Mouse (Mus musculus): Measurements from ENCODE around the gene Tbx6.
"Not testable (repeated sequence)": the region's sequence is repeated elsewhere in the genome, so short reads cannot be mapped to it uniquely, and the experiment has no call there.

The Tbx6 gene

DNA sequence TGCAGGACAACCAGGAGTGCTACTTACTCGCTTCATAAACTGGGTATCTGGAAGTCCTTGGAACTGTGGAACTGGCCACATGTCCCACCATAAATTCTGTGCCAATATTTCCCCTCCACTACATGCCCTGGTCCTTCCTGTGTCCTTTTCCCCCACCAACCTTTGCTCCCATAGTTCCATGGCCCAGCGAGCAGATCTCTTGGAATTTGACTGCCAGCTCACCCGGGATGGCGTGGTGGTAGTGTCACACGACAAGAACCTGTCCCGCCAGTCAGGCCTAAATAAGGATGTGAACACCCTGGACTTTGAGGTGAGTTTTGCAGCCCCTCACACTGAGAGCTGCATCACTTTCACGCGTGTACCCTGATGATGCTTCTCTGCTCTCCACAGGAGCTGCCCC lies 14.3 kb upstream of the Tbx6 start:
- no peak for DNase-seq (ENCODE audit: low spot score)

DNA sequence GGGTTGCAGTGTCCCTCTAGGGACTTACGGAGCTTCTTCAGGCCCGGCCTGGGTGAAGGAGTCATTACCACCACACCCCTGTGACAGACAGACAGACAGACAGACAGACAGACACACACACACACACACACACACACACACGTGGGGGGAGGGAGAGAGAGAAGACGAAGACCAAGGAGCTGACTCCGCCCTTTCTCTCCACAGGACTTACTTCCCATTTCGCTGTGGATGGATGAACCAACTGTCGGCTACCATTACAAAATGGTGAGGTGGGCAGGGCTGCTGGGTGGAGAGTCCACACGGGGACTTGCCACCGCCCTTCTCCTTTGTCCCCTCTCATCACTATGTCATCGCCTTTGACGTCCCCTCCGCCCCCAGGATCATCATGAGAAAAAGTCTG lies 10.5 kb upstream of the Tbx6 start:
- no peak for DNase-seq (ENCODE audit: low spot score)

DNA sequence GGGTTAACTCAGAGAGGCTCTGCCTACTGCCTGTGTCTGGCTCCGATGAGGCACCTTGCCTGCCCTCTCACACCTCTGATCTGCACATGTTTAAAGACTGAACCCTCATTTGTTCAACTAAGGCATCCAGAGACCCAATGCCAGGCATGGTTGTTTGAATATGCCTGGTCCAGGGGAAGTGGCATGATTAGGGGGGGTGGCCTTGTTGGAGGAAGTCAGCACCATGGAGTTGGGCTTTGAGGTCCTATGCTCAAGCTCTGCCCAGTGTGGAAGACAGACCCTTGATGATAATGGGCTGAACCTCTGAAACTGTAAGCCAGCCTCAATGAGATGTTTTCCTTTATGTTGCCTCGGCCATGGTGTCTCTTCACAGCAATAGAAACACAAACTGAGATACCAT lies 7.9 kb upstream of the Tbx6 start:
- DNase-seq (ENCODE audit: low spot score) = no peak

GRCm38 (mm10) chr7:126774463-126774862 lies 6.8 kb upstream of the Tbx6 start:
- no peak for DNase-seq (ENCODE audit: low spot score)

- DNase-seq (ENCODE audit: low spot score) = no peak
These were observed 5.9 kb upstream of the Tbx6 start for GRCm38 (mm10) chr7:126775185-126775977.

GRCm38 (mm10) chr7:126775978-126776234 lies 5.4 kb upstream of the Tbx6 start:
- DNase-seq (ENCODE audit: low spot score) = peak; percentile 62

DNA sequence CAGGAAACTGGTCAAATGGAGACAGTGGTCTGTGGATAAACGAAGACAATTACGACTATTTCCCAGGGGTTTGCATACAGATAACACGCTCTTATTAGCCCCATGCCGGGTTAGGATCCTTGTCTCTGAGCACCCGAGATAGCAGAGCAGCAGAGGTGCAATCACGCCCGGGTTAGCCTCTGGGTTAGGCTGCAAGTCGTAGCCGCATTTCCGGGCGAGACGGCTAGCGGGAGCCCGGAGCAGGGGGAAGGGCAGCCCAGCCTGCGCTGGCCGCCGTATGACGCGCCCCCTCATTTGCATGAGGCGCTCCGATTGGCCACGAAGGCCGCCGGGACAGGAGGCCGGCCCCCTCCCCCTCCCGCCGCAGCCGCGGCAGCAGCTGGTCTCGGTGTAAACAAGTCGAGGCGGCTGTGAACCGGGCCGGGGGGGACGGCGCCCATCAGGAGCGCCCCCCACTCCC lies 4.7 kb upstream of the Tbx6 start, which contains the start of gene Ypel3:
Gene Ypel3 (plus strand): TSS at position 358 of the 460 bp plus-strand sequence.
- peak; percentile 97 for DNase-seq (ENCODE audit: low spot score)

- DNase-seq (ENCODE audit: low spot score) = no peak
These were observed 3.8 kb upstream of the Tbx6 start for GRCm38 (mm10) chr7:126777476-126777875.

GRCm38 (mm10) chr7:126778147-126778546 lies 3.1 kb upstream of the Tbx6 start:
- no peak for DNase-seq (ENCODE audit: low spot score)

GRCm38 (mm10) chr7:126779101-126779500 lies 2.2 kb upstream of the Tbx6 start:
- DNase-seq (ENCODE audit: low spot score) = not testable (repeated sequence)

GRCm38 (mm10) chr7:126779983-126780970 lies 1.0 kb upstream of the Tbx6 start:
- DNase-seq (ENCODE audit: low spot score) = peak; percentile 84

DNA sequence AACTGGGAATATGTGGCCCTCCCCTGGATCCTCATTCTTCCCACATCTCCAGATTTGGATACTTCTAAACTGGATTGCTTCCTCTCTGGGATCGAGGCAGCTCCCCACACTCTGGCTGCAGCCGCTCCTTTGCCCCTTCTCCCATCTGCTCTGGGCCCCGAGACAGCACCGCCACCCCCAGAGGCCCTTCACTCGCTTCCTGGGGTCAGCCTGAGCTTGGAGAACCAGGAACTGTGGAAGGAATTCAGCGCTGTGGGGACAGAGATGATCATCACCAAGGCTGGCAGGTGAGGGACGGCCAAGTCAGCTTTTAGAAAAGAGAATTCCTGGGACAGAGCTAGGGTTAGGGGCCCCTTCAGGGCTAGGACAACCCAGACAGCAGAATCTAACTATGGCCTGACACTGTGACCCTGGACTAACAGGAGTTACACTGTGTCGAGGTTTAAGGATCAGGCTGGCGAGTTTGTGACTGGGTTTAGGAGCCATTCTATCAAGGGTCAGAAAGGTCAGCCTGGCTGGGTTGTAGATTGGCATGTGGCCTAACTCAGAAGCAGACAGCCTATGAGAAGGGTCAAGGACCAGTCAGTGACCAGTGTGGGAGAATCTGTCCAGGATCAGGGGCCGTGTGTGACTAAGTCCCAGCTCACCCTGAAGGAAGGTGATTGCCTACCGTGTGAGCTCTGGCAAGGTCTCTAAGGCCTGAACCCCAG lies 533 bp downstream of the Tbx6 start:
- no peak for DNase-seq (ENCODE audit: low spot score)

DNA sequence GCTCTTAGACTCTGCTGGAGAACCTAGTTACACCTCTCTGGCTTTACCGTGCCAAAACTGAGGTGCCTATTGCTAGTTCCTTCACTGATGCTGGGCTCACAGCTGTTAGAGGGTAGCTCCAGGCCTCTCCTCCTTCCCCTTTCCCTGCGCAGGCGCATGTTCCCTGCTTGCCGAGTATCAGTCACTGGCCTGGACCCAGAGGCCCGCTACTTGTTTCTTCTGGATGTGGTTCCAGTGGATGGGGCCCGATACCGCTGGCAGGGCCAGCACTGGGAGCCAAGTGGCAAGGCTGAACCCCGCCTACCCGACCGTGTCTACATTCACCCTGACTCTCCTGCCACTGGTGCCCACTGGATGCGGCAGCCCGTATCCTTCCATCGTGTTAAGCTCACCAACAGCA lies 1.4 kb downstream of the Tbx6 start:
- DNase-seq (ENCODE audit: low spot score) = no peak

DNA sequence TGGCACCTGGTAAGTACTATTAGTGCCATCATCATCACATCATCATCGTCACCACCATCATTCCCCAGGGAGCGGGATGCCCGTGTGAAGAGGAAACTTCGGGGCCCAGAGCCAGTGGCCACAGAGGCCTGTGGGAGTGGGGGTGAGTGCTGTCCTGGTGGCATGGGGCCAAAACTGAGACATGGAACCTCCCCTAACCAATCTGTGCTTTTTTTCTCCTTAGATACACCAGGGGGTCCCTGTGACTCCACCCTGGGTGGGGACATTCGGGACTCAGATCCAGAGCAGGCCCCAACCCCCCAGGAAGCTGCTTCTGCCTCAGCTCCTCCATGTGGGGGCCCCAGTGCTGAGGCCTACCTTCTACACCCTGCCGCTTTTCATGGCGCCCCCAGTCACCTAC lies 3.2 kb downstream of the Tbx6 start:
- no peak for DNase-seq (ENCODE audit: low spot score)

GRCm38 (mm10) chr7:126785056-126785455 lies 3.8 kb downstream of the Tbx6 start:
- no peak for DNase-seq (ENCODE audit: low spot score)

DNA sequence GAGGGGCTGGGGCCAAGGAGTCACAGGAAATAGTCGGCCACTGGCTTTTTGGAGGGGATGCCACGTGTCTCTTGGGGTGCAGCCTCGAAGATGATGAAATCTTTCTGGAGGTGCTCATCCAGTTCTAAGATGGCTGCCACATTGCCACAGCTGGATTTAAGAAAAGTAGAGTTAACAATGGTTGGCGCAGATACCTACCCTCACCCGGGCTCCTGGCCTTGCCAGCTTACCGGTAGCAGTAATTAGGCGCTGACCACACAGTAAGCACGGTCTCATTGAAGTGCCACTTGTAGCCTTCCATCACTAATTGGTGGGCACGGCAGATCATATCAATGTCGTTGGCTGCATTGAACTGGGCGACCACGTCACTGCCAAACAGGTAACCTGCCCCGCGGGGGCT lies 4.9 kb downstream of the Tbx6 start:
- DNase-seq (ENCODE audit: low spot score) = no peak

GRCm38 (mm10) chr7:126789141-126789540 lies 7.9 kb downstream of the Tbx6 start:
- no peak for DNase-seq (ENCODE audit: low spot score)

- DNase-seq (ENCODE audit: low spot score) = peak; percentile 98
These were observed 10.8 kb downstream of the Tbx6 start, which contains the start of gene Ppp4c for GRCm38 (mm10) chr7:126791851-126792720. Gene Ppp4c, minus strand, starts transcription at chr7:126792496.

DNA sequence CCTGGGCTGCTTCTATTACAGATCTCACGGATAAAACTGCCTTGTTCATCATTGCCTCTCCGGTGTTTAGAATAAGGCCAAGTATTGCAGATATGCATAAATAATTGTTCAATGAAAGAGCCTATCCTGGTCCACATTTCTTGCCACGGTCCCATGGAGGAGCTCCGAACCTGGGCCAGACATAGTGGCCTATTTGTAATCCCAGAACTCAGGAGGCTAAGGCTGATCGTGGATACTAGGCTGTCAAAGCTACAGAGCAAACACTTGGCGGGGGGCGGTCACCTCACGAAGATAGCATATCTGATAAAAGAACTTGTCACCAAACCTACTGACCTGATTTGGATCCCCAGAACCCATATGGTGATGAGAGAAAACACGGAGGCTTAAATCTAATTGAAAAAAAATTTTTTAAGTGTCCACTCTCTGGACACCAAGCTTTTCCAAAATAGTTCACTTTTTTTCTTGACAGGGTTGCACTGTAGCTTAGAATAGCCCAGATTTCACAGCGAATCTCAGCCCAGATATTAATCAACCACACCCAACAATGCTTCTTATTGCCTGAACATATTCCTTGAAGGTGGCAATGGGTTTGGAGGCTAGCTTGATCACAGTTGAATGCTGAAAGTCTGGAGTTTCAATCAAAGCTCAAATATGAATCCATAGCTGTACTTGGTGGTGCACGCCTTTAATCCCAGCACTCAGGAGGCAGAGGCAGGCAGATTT lies 11.6 kb downstream of the Tbx6 start:
- DNase-seq (ENCODE audit: low spot score) = no peak

DNA sequence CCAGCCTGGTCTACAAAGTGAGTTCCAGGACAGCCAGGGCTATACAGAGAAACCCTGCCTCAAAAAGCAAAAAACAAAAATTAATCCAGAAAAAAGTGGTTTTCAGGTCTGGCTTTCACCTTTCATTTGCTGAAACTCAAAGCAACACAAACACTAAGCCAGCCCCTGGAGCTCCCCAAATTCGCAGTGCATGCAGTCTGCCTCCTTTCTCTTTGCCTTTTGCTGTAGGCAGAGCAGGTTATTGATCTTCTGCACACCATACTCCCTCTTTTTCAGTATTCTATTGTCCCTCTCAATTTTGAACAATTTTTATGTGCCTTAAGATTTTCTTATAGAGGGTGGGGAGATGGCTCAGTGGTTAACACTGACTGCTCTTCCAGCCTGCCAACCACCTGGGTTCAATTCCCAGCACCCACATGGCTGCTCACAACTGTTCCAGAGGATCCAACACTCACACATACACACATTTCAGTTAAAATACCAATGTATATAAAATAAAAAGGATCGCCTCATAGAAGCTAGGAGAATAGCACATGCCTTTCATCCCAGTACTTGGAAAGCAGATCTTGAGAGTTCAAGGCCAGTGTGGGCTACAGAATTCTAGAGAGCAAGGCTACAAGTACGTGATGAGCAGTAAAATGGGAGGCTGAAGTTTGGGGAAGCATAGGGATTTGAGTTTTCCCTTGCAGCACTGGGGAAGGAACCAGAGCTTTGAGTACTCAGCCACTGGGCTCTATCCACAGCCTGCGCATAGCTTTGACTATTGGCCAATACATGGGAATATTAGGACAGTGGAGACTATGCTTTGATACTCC lies 12.4 kb downstream of the Tbx6 start:
- no peak for DNase-seq (ENCODE audit: low spot score)
